In the genomic region with DNA sequence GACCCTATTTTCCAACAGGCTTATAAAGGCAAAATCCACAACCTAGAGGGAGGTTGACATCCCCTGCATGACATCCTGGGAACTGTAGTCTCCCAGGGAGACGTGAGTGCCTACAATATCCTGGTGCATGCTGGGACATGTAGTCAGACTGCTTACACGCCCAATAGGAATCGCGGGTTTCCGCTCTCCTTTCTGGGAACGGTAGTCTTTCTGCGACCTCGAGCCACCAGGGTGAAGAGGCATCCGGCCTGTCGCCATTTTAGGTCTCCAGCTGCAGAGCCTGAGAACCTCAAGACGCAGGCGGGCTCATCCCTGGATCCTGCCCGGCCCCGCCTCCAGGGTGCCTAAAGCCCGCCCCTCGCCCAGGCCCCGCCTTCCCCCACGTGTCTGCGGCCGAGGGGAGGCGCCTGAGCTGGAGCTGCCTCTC, we compare ENCODE assay signal across 7 mouse cellular contexts. TPM values are rescaled to one million over a fixed set of nuclear protein-coding genes. Genes with fewer than 3 reads are reported as not detected.
A peak's percentile ranks its signal among the peaks of the same experiment; 100 is the strongest.
DNase-seq lines count a peak whose midpoint lies in the region; ATAC-seq lines count a peak whose summit lies in the region.
"Not testable (repeated sequence)": the region's sequence is repeated elsewhere in the genome, so short reads cannot be mapped to it uniquely, and the experiment has no call there.

A gene (plus strand): TSS at position 400 of the 427 bp plus-strand sequence.

- not testable (repeated sequence) for H3K36me3 ChIP-seq in embryonic facial prominence, embryonic 12.5 days; limb, embryonic 11.5 days (ENCODE audit: control insufficient read depth, insufficient read depth, low read length); midbrain, embryonic 14.5 days (ENCODE audit: control insufficient read depth, insufficient read depth, low read length)

- H3K27ac ChIP-seq in embryonic facial prominence, embryonic 12.5 days; limb, embryonic 11.5 days (replicated peaks; ENCODE audit: low read depth, low read length): not testable (repeated sequence)
- peak within 1 kb of the TSS; percentile 70 for H3K27ac ChIP-seq in midbrain, embryonic 14.5 days (replicated peaks; ENCODE audit: low read depth, low read length)

- peak within 1 kb of the TSS; percentile 48 for H3K9ac ChIP-seq in embryonic facial prominence, embryonic 12.5 days
- peak within 1 kb of the TSS; percentile 34; the same call in 1 of the 2 replicates for H3K9ac ChIP-seq in limb, embryonic 11.5 days (ENCODE audit: low read length)
- peak within 1 kb of the TSS; percentile 51; the same call in 1 of the 2 replicates for H3K9ac ChIP-seq in midbrain, embryonic 14.5 days (replicated peaks; ENCODE audit: low read length)

- DNase-seq in adrenal gland, postnatal 25 days, result peak; percentile 98
- peak; percentile 100 for DNase-seq in heart, adult 11 months
- peak; percentile 100 for DNase-seq in kidney, adult 18-20 months
- DNase-seq in limb, embryonic 11.5 days (ENCODE audit: low spot score), result peak; percentile 89
- DNase-seq in midbrain, embryonic 14.5 days, result peak; percentile 96
- peak; percentile 99 to 100 for DNase-seq in spleen, adult 18-20 months

- not testable (repeated sequence) for H3K4me1 ChIP-seq in embryonic facial prominence, embryonic 12.5 days; limb, embryonic 11.5 days (ENCODE audit: control insufficient read depth, insufficient read depth, low read length); midbrain, embryonic 14.5 days (ENCODE audit: control insufficient read depth, insufficient read depth, low read length)

- peak; percentile 99 for ATAC-seq in embryonic facial prominence, embryonic 12.5 days (ENCODE audit: insufficient number of reproducible peaks, insufficient read depth, low FRiP score, low TSS enrichment)
- ATAC-seq in limb, embryonic 11.5 days (ENCODE audit: insufficient number of reproducible peaks, low FRiP score, low TSS enrichment, low read depth), result peak; percentile 99
- ATAC-seq in midbrain, embryonic 14.5 days (ENCODE audit: low FRiP score, low TSS enrichment), result peak; percentile 98

- H3K27me3 ChIP-seq in embryonic facial prominence, embryonic 12.5 days; limb, embryonic 11.5 days (ENCODE audit: control insufficient read depth, insufficient read depth, low read length); midbrain, embryonic 14.5 days (ENCODE audit: control insufficient read depth, insufficient read depth, low read length): not testable (repeated sequence)

- H3K9me3 ChIP-seq in embryonic facial prominence, embryonic 12.5 days; limb, embryonic 11.5 days (ENCODE audit: control insufficient read depth, low read length); midbrain, embryonic 14.5 days (ENCODE audit: control insufficient read depth, low read length): not testable (repeated sequence)

- peak within 1 kb of the TSS; percentile 62 for H3K4me3 ChIP-seq in embryonic facial prominence, embryonic 12.5 days
- H3K4me3 ChIP-seq in limb, embryonic 11.5 days (ENCODE audit: low read depth, low read length), result peak within 1 kb of the TSS; percentile 51
- peak within 1 kb of the TSS; percentile 53 for H3K4me3 ChIP-seq in midbrain, embryonic 14.5 days (replicated peaks; ENCODE audit: low read depth, low read length)

- peak within 1 kb of the TSS; percentile 54 for H3K4me2 ChIP-seq in embryonic facial prominence, embryonic 12.5 days (replicated peaks)
- H3K4me2 ChIP-seq in limb, embryonic 11.5 days (ENCODE audit: low read depth, severe bottlenecking), result peak within 1 kb of the TSS; percentile 54
- peak within 1 kb of the TSS; percentile 50 for H3K4me2 ChIP-seq in midbrain, embryonic 14.5 days (ENCODE audit: low read length)

- WGBS in embryonic facial prominence, embryonic 12.5 days, result under 1% methylated on average over 21 of the region's 21 CpGs
- under 1% methylated on average over 19 of the region's 21 CpGs for WGBS in limb, embryonic 11.5 days
- WGBS in midbrain, embryonic 14.5 days, result 0% methylated on average over 21 of the region's 21 CpGs

RNA-seq across cellular contexts. Expression of the gene that starts here (rescaled TPM):
- total RNA-seq in adrenal gland, postnatal 25 days (2021), result 2.2 and 2.4 TPM in 2 replicates
- 0.14 and 0.28 TPM in 2 replicates for polyA plus RNA-seq in embryonic facial prominence, embryonic 12.5 days (2016; fragmentation: Nextera tagmentation; extraction: Ambion mirVana)
- polyA plus RNA-seq in limb, embryonic 11.5 days (2014; fragmentation: Nextera tagmentation; extraction: Ambion mirVana), result 0.17 TPM in 1 of 2 replicates, not detected in the other
- 0.11 and 0.26 TPM in 2 replicates for polyA plus RNA-seq in midbrain, embryonic 14.5 days (2014; fragmentation: Nextera tagmentation; extraction: Ambion mirVana)

Comparison
In these comparisons a context has a peak if more than half of its experiments do, and no peak if none do; other contexts are left out.
1. Peak in ATAC-seq, H3K4me3 ChIP-seq, H3K9ac ChIP-seq and H3K4me2 ChIP-seq in embryonic facial prominence, embryonic 12.5 days; RNA of the gene not detected or under 1 TPM.
2. Peak in DNase-seq, ATAC-seq, H3K4me3 ChIP-seq, H3K9ac ChIP-seq and H3K4me2 ChIP-seq in limb, embryonic 11.5 days; RNA of the gene not detected or under 1 TPM.
3. Peak in DNase-seq, ATAC-seq, H3K4me3 ChIP-seq, H3K27ac ChIP-seq, H3K9ac ChIP-seq and H3K4me2 ChIP-seq in midbrain, embryonic 14.5 days; RNA of the gene not detected or under 1 TPM.